Mouse (Mus musculus) adrenal gland, postnatal 10 days (tissue): ENCODE measurements around the gene Sucnr1. TPM values are rescaled to one million over a fixed set of nuclear protein-coding genes. Genes with fewer than 3 reads are reported as not detected.
A peak's percentile ranks its signal among the peaks of the same experiment; 100 is the strongest.
"Not testable (repeated sequence)": the region's sequence is repeated elsewhere in the genome, so short reads cannot be mapped to it uniquely, and the experiment has no call there.

ENCODE experiments used
- DNase-seq: peaks from one replicate; pipeline ENCODE4 v3.0.0; 2021; ENCODE audit warnings: mixed read lengths
- long read RNA-seq, 2 experiments: library from polyadenylated mRNA; stranded (forward); transcript quantifications; one replicate each; pipeline ENCODE4 v2.0.0; 2021
- total RNA-seq, 2 experiments: library from RNA; stranded (reverse); gene quantifications; 2 replicates each; pipeline ENCODE4 v1.2.3; 2021

Gene Sucnr1
- total RNA-seq: 1 to 10 TPM; 1.6 to 2.3 TPM
- long read RNA-seq, experiment 1, partial matches to known transcripts: 0 of 1 reads
- long read RNA-seq, experiment 1, other reads (novel, unspliced or antisense): 0 of 1 reads
- long read RNA-seq, experiment 2, partial matches to known transcripts: 0 of 1 reads
- long read RNA-seq, experiment 2, other reads (novel, unspliced or antisense): 1 of 1 reads

DNA sequence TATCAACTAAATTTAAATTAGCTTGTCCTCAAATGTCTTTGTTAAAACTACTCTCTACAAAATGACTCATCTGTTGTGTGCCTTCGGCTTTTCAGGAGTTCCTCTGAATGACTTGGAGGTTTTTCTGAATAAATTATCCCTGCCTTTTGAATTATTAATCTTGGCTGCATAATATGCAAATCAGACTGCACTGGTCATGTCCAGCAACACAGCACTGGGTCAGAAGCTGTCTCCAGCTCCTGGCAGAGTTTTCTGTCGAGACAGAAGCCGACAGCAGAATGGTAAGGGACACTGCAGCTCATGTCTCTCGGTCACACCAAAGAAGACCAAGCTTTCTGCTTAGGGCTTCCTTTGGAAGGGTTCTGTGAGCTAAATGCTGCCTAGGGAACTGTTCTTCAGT, at the start of gene Sucnr1:
Gene Sucnr1 (plus strand): TSS at position 222 of the 400 bp plus-strand sequence.
- peak; percentile 45 for DNase-seq

DNA sequence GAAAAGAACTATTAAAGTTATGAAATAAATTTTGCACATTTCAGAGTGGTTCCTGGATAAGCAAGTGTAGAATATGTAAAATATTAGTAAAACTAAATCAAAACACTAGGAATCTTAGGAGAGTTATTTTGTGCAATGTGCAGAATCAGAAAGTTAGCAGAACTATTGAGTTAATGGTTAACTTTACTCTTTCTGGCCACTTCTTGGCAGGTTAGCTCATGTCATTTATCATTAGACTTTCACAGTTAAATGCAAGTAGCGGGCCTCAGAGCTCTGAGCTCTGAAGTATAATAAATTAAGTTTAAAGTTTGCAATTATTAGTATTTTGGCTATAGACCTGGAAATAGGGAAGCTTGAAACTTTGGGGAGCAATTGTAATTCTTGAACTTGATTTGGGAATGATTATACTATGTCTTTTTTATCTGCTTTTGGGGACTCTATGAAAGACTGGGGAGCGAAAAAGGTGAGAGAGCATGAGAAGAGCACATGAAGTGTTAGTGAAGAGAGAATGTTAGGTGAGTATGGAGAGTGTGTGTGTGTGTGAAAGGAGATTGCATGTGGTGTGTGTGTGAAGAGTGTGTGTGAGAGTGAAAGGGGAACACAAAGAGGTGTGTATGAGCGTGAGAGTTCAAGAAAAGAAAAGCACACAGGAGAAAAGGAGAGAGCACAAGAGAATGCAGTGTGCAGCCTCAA, 35.3 kb upstream of the Sucnr1 start:
- no peak for DNase-seq

GRCm38 (mm10) chr3:60053231-60053927, 28.3 kb upstream of the Sucnr1 start:
- DNase-seq: no peak

GRCm38 (mm10) chr3:60053931-60054330, 27.7 kb upstream of the Sucnr1 start:
- no peak for DNase-seq

DNA sequence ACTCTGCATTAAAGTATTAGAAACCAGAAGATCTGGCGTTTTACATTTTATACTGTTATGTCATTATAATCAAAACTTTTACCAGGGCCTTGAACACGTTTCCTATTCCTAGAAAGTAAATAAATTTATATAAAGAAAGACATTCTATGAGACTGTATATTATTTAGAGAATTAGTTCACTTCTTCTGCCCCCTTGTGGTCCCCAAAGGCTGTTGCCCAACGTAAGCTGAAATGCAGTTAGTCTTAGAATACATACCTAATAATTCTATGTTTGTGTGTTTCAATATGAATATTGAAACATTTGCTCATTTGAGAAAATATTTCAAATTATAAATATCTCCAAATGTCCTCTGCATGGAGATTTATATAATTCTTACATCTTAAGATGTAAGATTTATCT, 25.2 kb upstream of the Sucnr1 start:
- DNase-seq: peak; percentile 10

- no peak for DNase-seq
Observed at GRCm38 (mm10) chr3:60057070-60057808, 24.4 kb upstream of the Sucnr1 start.

- DNase-seq: no peak
Observed at GRCm38 (mm10) chr3:60057809-60058082, 23.9 kb upstream of the Sucnr1 start.

GRCm38 (mm10) chr3:60078883-60079415, 2.7 kb upstream of the Sucnr1 start:
- DNase-seq: no peak

GRCm38 (mm10) chr3:60080572-60080971, 1.1 kb upstream of the Sucnr1 start:
- DNase-seq: no peak

DNA sequence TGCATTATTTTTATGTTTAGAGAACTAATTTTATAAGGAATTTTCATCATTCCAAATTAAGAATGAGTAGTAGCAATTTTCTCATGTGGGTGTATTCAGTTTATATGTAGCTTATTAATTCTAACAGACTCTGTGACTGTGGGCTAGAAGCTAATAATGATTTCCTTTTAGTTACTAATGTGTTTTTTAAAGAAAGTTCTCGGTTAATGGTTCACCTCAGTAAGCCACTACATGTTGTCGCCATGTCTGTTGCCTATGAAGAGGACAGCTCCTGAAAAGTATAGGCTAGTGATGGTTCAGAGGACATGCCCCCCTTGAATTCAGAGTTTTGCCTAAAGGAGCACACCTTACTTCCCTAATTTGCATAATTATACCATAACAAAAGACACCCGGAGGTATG, 1.1 kb downstream of the Sucnr1 start:
- DNase-seq: no peak

DNA sequence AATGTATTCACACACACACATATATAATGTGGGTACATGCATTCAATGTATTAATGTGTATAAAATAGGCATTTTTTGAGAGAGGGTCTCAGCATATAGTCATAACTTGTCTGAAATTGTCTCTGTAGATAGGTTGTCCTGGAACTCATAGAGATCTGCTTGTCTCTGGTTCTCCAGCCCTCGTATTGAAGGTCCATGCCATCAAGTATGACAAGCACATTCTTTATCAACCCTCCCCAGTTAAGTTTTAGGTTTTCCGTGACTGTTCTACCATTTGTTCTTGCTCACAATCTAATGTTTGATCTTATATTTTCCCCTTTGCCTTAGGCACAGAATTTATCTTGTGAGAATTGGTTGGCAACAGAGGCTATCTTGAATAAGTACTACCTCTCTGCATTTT, 4.1 kb downstream of the Sucnr1 start:
- no peak for DNase-seq

GRCm38 (mm10) chr3:60091321-60091720, 9.7 kb downstream of the Sucnr1 start:
- no peak for DNase-seq

GRCm38 (mm10) chr3:60094386-60095156, 12.9 kb downstream of the Sucnr1 start:
- no peak for DNase-seq

DNA sequence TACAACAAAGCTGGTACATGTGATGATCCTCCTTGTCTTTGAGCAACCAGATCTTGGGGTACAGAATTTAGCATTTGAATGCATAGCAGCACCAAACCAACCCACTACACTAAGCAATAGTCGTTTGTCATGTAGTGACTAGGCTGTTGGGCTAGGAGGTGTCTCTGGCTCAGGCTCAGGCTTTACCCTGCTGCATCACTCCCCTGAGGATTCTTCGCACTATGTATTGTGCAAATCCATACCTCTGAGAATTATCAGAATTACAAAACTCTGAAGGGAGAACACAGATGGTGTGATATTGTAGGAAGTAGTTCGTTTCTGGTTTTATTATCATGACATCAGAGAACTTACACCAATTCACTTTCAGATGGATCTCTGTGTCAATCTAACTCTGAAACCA, 15.3 kb downstream of the Sucnr1 start:
- peak; percentile 17 for DNase-seq

GRCm38 (mm10) chr3:60097485-60097884, 15.8 kb downstream of the Sucnr1 start:
- DNase-seq: no peak

DNA sequence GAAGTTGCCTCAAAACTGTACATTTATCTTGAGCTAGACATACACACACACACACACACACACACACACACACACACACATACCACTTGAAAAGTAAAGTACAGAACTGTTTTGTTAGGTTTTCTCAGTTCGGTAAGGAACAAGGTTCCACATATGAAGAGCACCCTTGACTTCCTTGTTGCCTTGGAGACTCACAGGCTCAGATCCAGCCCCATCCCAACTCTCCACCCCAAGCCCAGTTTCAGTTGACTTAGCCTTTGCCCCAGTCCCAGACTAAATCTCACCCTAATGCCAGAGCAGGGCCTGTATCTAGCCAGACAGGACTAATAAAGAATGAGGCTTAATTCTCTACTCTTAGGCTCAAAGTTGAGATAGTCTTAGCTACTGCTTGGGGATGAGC, 16.9 kb downstream of the Sucnr1 start:
- DNase-seq: peak; percentile 48

DNA sequence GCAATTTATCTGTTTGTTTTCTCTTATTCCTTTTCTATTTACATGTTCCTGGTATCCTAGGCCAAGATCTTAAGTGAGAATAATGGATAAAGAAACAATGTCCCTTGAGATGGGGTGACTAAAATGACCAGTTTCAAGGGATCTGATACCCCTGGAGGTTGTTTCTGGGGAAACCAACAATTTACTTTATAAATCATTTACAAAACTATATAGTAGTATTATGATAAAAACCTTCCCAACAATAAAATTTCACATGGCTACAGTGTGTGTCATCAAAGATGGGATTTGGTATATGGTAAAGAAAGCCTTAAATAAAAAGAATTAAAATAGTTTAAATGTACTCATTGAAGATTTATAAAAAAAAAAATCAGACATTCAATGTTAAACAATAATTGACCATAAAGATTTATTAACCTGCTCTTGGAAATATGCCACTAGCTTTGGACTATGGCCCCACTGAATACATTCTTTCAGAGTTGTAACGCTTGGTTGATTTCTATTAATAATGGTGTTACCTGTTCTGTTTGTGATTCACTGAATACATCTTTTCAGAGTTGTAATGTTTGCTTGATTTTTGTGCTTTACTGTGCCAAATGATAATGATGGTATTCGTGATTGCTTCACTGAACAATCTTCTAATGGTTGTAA, 22.9 kb downstream of the Sucnr1 start:
- no peak for DNase-seq

DNA sequence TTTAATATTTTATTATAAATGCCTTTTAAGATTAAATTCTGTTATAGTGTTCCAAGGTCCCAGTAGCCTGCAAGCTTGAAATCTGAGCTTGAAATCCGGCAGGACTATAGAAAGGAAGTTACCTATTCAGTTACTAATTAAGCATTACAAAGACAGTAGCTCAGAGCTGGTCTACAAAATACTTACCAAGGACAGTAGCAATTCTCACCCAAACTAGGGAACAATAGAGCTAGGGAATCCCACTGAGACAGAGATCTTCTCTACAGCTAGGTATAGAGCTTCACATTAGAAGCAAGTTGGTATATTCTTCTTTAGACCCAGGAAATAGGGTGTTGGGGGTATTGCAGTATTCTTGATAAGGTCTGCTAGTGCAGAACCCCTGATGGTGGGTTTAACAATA, 24.8 kb downstream of the Sucnr1 start:
- DNase-seq: not testable (repeated sequence)

DNA sequence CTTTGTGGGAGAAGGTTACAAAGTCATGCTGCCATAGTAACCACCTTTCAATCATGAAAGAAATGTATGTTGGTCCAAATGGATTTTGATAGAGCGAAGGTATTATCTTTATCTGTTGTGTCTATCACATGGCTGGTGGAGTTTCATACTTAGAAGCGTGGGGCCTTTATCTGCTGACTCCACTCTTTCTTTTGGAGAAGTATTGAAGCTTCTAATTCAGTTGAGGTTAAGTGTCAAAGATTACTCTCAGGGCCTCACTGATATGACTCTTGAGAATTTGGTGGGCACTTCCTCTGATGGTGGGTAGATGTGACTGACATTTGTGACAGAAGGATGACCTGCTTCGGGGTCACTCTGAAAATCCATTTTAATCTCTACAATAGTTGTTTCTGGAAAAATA, 26.1 kb downstream of the Sucnr1 start:
- no peak for DNase-seq

- DNase-seq: no peak
Observed at GRCm38 (mm10) chr3:60108815-60109214, 27.1 kb downstream of the Sucnr1 start.

DNA sequence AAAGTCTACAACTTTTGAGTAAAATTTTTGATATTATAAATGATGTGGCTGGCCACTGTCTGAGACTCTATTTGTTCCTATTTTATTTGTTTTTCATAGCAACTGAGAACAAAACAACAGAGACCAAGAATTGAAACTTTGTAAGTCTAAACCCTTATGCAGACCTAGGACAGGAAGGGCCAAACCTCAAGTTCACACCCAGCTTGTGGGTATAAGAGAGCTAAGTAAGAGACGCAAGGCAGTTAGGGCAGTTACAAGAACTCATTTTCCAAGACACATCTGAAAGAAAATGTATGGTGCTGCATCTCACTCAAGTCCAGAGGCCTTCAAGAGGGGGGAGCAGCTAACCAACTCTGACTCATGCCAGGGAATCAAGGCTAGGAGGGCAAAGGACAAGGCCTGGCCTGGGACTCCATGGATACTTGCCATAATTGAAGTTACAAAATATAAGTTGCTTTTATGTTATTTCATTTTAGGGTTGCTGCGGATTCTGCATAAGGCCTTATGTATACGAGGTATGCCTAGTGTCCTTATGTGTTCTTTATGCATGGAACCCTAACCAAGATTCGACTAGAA, 29.6 kb downstream of the Sucnr1 start:
- DNase-seq: peak; percentile 23
